Mouse (Mus musculus): ENCODE results near the gene Actr1b. TPM values are rescaled to one million over a fixed set of nuclear protein-coding genes. Genes with fewer than 3 reads are reported as not detected.
"Not testable (repeated sequence)": the region's sequence is repeated elsewhere in the genome, so short reads cannot be mapped to it uniquely, and the experiment has no call there.

The Actr1b gene
- total RNA-seq, 2 experiments from 2014 or later = 93.8 to 101 TPM

- DNase-seq = no peak
These were observed 7.1 kb downstream of the Actr1b start for GRCm38 (mm10) chr1:36707166-36707565.

GRCm38 (mm10) chr1:36697030-36697429, 17.2 kb downstream of the Actr1b start:
- DNase-seq = no peak

- no peak for DNase-seq
These were observed 17.8 kb downstream of the Actr1b start for GRCm38 (mm10) chr1:36696411-36696810.

- DNase-seq = no peak
These were observed 19.4 kb downstream of the Actr1b start for GRCm38 (mm10) chr1:36694871-36695270.

- peak; percentile 97 to 99 for DNase-seq
These were observed 22.7 kb downstream of the Actr1b start, which contains the start of gene Cox5b for GRCm38 (mm10) chr1:36691271-36692155. TSS of gene Cox5b (plus strand) at chr1:36691449.

- DNase-seq = no peak
These were observed 23.5 kb downstream of the Actr1b start for GRCm38 (mm10) chr1:36690671-36691235.

- DNase-seq = peak; percentile 85 to 87
These were observed 30.3 kb downstream of the Actr1b start for GRCm38 (mm10) chr1:36683810-36684467.

GRCm38 (mm10) chr1:36682620-36683355, 31.4 kb downstream of the Actr1b start, which contains the start of gene Fam178b:
TSS of gene Fam178b (minus strand) at chr1:36683183.
- no peak for DNase-seq

GRCm38 (mm10) chr1:36680893-36681292, 33.3 kb downstream of the Actr1b start:
- DNase-seq = no peak

- peak in 1 of 2 experiments; percentile 32 for DNase-seq
These were observed 39.3 kb downstream of the Actr1b start for GRCm38 (mm10) chr1:36674936-36675335.

GRCm38 (mm10) chr1:36672648-36673350, 41.4 kb downstream of the Actr1b start:
- no peak for DNase-seq

GRCm38 (mm10) chr1:36671260-36671659, 43.0 kb downstream of the Actr1b start:
- DNase-seq = no peak

- no peak for DNase-seq
These were observed 44.0 kb downstream of the Actr1b start for GRCm38 (mm10) chr1:36670256-36670655.

- DNase-seq = not testable (repeated sequence)
These were observed 46.2 kb downstream of the Actr1b start for GRCm38 (mm10) chr1:36668007-36668406.

- no peak for DNase-seq
These were observed 48.3 kb downstream of the Actr1b start for GRCm38 (mm10) chr1:36665934-36666333.

GRCm38 (mm10) chr1:36665165-36665723, 49.0 kb downstream of the Actr1b start:
- no peak for DNase-seq

GRCm38 (mm10) chr1:36664457-36664856, 49.8 kb downstream of the Actr1b start:
- peak; percentile 28 to 44 for DNase-seq

- DNase-seq = no peak
These were observed 55.4 kb downstream of the Actr1b start for GRCm38 (mm10) chr1:36658621-36659399.

GRCm38 (mm10) chr1:36657658-36658415, 56.4 kb downstream of the Actr1b start:
- DNase-seq = no peak
